Mouse (Mus musculus) embryonic fibroblast, embryonic 13.5 days (primary cell): ENCODE data around the gene Fam102a. TPM values are rescaled to one million over a fixed set of nuclear protein-coding genes. Genes with fewer than 3 reads are reported as not detected.

Experiments used
- H3K27ac ChIP-seq: 2 replicates; pipeline ENCODE4 v1.5.1; 2012; ENCODE audit warnings: low read length, control low read depth, inconsistent platforms; ENCODE audit not compliant: insufficient read depth
- H3K4me1 ChIP-seq: 2 replicates; pipeline ENCODE4 v1.6.1; 2011; ENCODE audit warnings: low read length; ENCODE audit not compliant: control insufficient read depth, insufficient read depth
- H3K4me3 ChIP-seq: 2 replicates; pipeline ENCODE4 v1.5.1; 2011; ENCODE audit warnings: mild to moderate bottlenecking, control low read depth, low read length; ENCODE audit not compliant: insufficient read depth
- CTCF ChIP-seq: IDR thresholded peaks from 2 replicates; pipeline ENCODE4 v1.5.1; 2011; ENCODE audit warnings: mild to moderate bottlenecking, control low read depth, low read length, moderate library complexity, borderline replicate concordance; ENCODE audit not compliant: insufficient read depth
- POLR2A ChIP-seq: IDR thresholded peaks from 2 replicates; pipeline ENCODE4 v1.6.1; 2011; ENCODE audit warnings: low read depth, mild to moderate bottlenecking, control low read depth, low read length, moderate library complexity
- polyA plus RNA-seq: library from polyadenylated mRNA; stranded (reverse); fragments of >200 nt; gene quantifications from 2 replicates; pipeline ENCODE4 v1.2.4, GENCODE M21; 2011; ENCODE audit warnings: low read depth; ENCODE audit not compliant: missing spikeins, insufficient read length

The Fam102a gene
- polyA plus RNA-seq, 1 experiment: 8.9 TPM

GRCm38 (mm10) chr2:32553592-32554148 is 18.5 kb downstream of the Fam102a start:
- H3K4me1 ChIP-seq: peaks cover 5% of the 10 kb centered on the region
- H3K4me3 ChIP-seq: no peak overlapping the region
- no peak overlapping the region for H3K27ac ChIP-seq
- no peak for TF ChIP-seq CTCF
- TF ChIP-seq POLR2A: no peak

GRCm38 (mm10) chr2:32555484-32555883 is 20.4 kb downstream of the Fam102a start:
- Histone ChIP-seq H3K4me3 (no peak overlapping the region), H3K4me1 (no peaks in the 10 kb centered on the region), H3K27ac (no peak overlapping the region)
- TF ChIP-seq CTCF (no peak), POLR2A (no peak)

- Histone ChIP-seq H3K4me3 (no peak overlapping the region), H3K27ac (no peak overlapping the region), H3K4me1 (no peaks in the 10 kb centered on the region)
- TF ChIP-seq POLR2A: no peak
- TF ChIP-seq CTCF: no peak
These were observed 20.9 kb downstream of the Fam102a start for GRCm38 (mm10) chr2:32556019-32556418.

- H3K27ac ChIP-seq: no peak overlapping the region
- no peak for TF ChIP-seq CTCF
- no peak for TF ChIP-seq POLR2A
- H3K4me3 ChIP-seq: no peak overlapping the region
- no peaks in the 10 kb centered on the region for H3K4me1 ChIP-seq
These were observed 24.4 kb downstream of the Fam102a start for GRCm38 (mm10) chr2:32559570-32559969.

- H3K4me3 ChIP-seq: no peak overlapping the region
- no peak overlapping the region for H3K27ac ChIP-seq
- TF ChIP-seq CTCF (peak; percentile 55; the same call in 1 of the 2 replicates), POLR2A (no peak)
- no peaks in the 10 kb centered on the region for H3K4me1 ChIP-seq
These were observed 31.5 kb downstream of the Fam102a start for GRCm38 (mm10) chr2:32566536-32567063.

- TF ChIP-seq POLR2A (no peak), CTCF (no peak)
- Histone ChIP-seq H3K27ac (no peak overlapping the region), H3K4me3 (no peak overlapping the region), H3K4me1 (no peaks in the 10 kb centered on the region)
These were observed 33.0 kb downstream of the Fam102a start for GRCm38 (mm10) chr2:32568149-32568548.

GRCm38 (mm10) chr2:32568941-32569340 is 33.8 kb downstream of the Fam102a start:
- Histone ChIP-seq H3K4me1 (no peaks in the 10 kb centered on the region), H3K27ac (no peak overlapping the region), H3K4me3 (no peak overlapping the region)
- no peak for TF ChIP-seq POLR2A
- TF ChIP-seq CTCF: no peak

- no peak within 1 kb of the TSS; the same call in 1 of the 2 replicates for H3K27ac ChIP-seq
- H3K4me1 ChIP-seq: no peaks in the 10 kb centered on the region
- TF ChIP-seq POLR2A (peak; percentile 97), CTCF (no peak)
- H3K4me3 ChIP-seq: peak within 1 kb of the TSS; percentile 88
These were observed 35.8 kb downstream of the Fam102a start, which contains the start of gene Dpm2 for GRCm38 (mm10) chr2:32570698-32571494. TSS of gene Dpm2 (plus strand) at chr2:32570858.

- Histone ChIP-seq H3K27ac (no peak overlapping the region), H3K4me1 (no peaks in the 10 kb centered on the region), H3K4me3 (no peak overlapping the region)
- TF ChIP-seq CTCF (no peak), POLR2A (no peak)
These were observed 37.1 kb downstream of the Fam102a start for GRCm38 (mm10) chr2:32572196-32572595.

- TF ChIP-seq CTCF: no peak
- no peak; the same call in 1 of the 2 replicates for TF ChIP-seq POLR2A
- H3K27ac ChIP-seq: no peak within 1 kb of the TSS
- H3K4me3 ChIP-seq: peak within 1 kb of the TSS; percentile 30
- no peaks in the 10 kb centered on the region for H3K4me1 ChIP-seq
These were observed 39.4 kb downstream of the Fam102a start, which contains the start of gene Pip5kl1 for GRCm38 (mm10) chr2:32574497-32574896. TSS of gene Pip5kl1 (plus strand) at chr2:32574797.
